Mouse (Mus musculus) liver, embryonic 12.5 days (tissue): ENCODE data around the gene Gpbar1. TPM values are rescaled to one million over a fixed set of nuclear protein-coding genes. Genes with fewer than 3 reads are reported as not detected.
"Not testable (repeated sequence)": the region's sequence is repeated elsewhere in the genome, so short reads cannot be mapped to it uniquely, and the experiment has no call there.

Experiments used
- ATAC-seq: fragments of 200-750 bp; cut with Nextera tagmentation; 2 replicates; pipeline ENCODE4 v1.8.0; 2017; ENCODE audit warnings: moderate number of reproducible peaks, mild to moderate bottlenecking, moderate library complexity
- H3K27ac ChIP-seq: fragments of 300-500 bp; sonication (generic); 2 replicates; pipeline ENCODE4 v1.5.1; 2016; ENCODE audit warnings: mild to moderate bottlenecking
- H3K27me3 ChIP-seq: fragments of 300-500 bp; sonication (generic); replicated peaks from 2 replicates; pipeline ENCODE4 v1.6.1; 2016; ENCODE audit warnings: mild to moderate bottlenecking, moderate library complexity
- H3K36me3 ChIP-seq: fragments of 300-500 bp; sonication (generic); 2 replicates; pipeline ENCODE4 v1.6.1; 2016; ENCODE audit warnings: mild to moderate bottlenecking, moderate library complexity
- H3K4me1 ChIP-seq: fragments of 300-500 bp; sonication (generic); 2 replicates; pipeline ENCODE4 v1.6.1; 2016
- H3K4me2 ChIP-seq: fragments of 300-500 bp; sonication (generic); 2 replicates; pipeline ENCODE4 v1.6.1; 2016; ENCODE audit warnings: mild to moderate bottlenecking, moderate library complexity
- H3K4me3 ChIP-seq: fragments of 300-500 bp; sonication (generic); 2 replicates; pipeline ENCODE4 v1.5.1; 2016; ENCODE audit warnings: mild to moderate bottlenecking, moderate library complexity
- H3K9ac ChIP-seq: fragments of 300-500 bp; sonication (generic); 2 replicates; pipeline ENCODE4 v1.6.1; 2016; ENCODE audit warnings: mild to moderate bottlenecking, moderate library complexity
- H3K9me3 ChIP-seq: fragments of 300-500 bp; sonication (generic); replicated peaks from 2 replicates; pipeline ENCODE4 v1.6.1; 2016; ENCODE audit warnings: mild to moderate bottlenecking, moderate library complexity
- WGBS: fragments of 180-500 bp; shearing (Covaris S2); methylation state at CpG from one replicate; pipeline ENCODE4 v1.1.7; 2016; ENCODE audit not compliant: insufficient replicate concordance; 5-methylcytosine and 5-hydroxymethylcytosine counted together
- polyA plus RNA-seq: library from polyadenylated mRNA; unstranded; fragments of >200 nt; fragmentation: Nextera tagmentation; extraction: Ambion mirVana; gene quantifications from 2 replicates; pipeline ENCODE4 v1.2.1, GENCODE M21; 2016

Gene Gpbar1
- polyA plus RNA-seq, 1 experiment from 2014 or later, result 1.2 TPM

DNA sequence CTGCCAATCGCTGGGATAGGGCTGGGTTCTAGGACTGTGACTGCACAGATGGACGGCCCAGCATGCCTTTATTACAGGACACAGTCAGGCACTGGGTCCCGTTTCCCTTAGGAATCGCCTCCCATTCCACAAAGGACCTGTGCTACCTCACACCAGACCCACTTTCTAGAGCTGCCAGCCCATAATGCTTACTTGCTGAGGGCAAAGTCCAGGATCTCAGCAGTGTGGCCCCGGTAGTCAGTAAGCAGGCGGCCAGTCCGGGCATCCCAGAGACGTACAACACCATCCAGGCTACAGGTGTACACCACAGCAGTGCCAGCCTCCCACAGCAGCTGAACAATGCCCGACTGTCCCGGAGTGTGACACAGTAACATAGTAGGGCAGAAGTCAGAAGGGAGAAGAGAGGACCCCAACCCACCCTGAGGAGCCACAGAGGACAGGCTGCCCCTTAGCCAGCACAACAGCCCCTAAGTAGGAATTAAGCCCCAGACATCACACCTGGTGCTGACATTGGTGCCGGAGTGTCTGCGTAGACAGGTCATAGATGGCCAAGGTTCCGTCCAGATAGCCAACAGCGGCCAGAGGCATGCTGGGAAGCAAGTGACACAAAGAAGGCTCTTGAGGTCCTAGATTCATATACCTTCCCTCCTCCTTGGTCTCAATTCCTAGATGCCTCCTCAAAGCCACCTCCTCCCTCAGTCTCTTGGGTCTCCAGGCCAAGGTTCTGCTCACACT, 2.4 kb downstream of the Gpbar1 start:
- H3K36me3 ChIP-seq, result peaks cover 49% of the 10 kb centered on the region
- no peaks in the 10 kb centered on the region for H3K9me3 ChIP-seq
- peaks cover 12% of the 10 kb centered on the region; the same call in 1 of the 2 replicates for H3K27me3 ChIP-seq
- no peak overlapping the region for H3K27ac ChIP-seq
- no peak for ATAC-seq
- H3K4me3 ChIP-seq, result no peak overlapping the region
- WGBS, result 78% methylated on average over 14 of the region's 14 CpGs
- H3K9ac ChIP-seq, result no peak overlapping the region
- no peak overlapping the region for H3K4me2 ChIP-seq
- peaks cover 40% of the 10 kb centered on the region for H3K4me1 ChIP-seq

DNA sequence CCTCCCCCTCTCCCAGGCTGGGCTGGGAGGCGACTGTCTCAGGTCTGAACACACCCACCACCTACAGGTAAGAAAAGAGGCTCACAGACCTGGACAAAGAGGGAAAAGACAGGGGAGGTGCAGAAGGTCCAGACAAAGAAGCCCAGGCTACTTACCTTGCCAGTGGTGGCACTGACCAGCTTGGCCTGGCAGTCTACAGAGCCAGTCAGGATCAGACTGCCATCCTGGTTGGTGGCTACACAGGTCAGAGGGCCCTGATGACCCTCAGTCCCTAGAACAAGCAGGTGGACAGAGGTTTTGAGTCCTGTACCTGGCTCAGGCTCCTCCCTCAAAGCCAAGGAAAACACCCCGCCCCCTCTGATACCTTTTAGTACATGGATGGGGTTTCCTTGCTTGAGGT, 3.0 kb downstream of the Gpbar1 start:
- H3K27me3 ChIP-seq, result 0 out of 2 replicates have a peak, but pooled peaks cover 8% of the 10 kb centered on the region
- no peaks in the 10 kb centered on the region for H3K9me3 ChIP-seq
- peaks cover 50% of the 10 kb centered on the region for H3K36me3 ChIP-seq
- ATAC-seq, result no peak
- WGBS, result 62% methylated on average over 2 of the region's 2 CpGs
- peaks cover 44% of the 10 kb centered on the region for H3K4me1 ChIP-seq
- no peak overlapping the region for H3K27ac ChIP-seq
- no peak overlapping the region for H3K9ac ChIP-seq
- H3K4me3 ChIP-seq, result no peak overlapping the region
- H3K4me2 ChIP-seq, result no peak overlapping the region

DNA sequence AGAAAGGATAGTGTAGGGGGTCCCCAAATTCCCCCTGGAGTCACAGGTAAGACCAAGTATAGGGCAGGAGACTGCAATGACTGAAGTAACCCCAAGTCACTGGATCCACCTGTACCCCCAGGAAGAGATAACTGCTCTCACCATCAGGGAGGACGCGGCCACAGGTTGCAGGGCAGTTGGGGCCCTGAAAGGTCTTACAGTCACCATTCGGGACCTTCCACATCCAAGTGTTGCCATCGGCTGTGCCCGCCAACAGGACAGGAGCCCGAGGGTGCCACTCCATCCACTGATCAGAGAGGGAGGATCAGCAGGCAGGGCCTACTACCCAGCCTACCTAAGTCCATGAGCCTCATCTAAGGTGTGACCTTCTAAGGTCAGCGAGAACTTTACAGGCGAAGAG, 3.5 kb downstream of the Gpbar1 start:
- Histone ChIP-seq H3K4me3 (no peak overlapping the region), H3K4me1 (peaks cover 50% of the 10 kb centered on the region), H3K27ac (no peak overlapping the region), H3K9ac (no peak overlapping the region), H3K9me3 (no peaks in the 10 kb centered on the region), H3K4me2 (no peak overlapping the region), H3K27me3 (0 out of 2 replicates have a peak, but pooled peaks cover 7% of the 10 kb centered on the region), H3K36me3 (peaks cover 54% of the 10 kb centered on the region)
- WGBS, result 89% methylated on average over 8 of the region's 8 CpGs
- ATAC-seq, result no peak

DNA sequence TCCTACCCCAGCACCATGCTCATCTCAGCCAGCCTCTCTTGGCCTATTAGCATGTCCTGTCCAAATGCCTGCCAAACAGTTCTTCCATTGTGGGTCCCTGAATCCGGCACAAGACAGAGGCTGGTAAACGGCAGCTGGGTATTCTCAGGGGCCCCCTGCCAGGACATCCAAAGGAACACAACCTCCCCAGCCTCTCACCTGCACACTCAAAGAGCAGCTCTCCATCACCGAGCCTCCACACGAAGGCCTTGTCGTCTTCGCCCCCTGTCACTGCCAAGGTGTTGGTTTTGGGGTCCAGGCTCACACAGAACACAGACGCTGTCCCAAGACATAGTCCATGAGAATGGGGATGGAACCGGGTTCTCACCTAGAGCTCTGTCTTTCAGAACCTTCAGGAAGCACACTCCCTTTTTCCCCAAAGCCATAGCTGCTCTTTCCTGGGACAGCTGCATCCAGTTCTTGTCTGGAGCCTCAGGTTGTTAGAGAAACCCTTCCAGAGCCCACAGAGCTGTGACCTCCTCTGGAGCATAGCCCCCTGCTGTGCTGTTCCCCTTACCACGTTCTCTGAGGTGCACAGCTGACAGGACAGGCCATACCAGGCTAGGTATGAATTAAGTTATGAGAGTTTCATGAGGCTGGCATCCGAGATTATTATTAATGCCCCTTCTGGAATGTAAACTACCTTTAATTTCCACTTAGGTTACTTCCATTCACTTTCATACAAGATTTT, 4.7 kb downstream of the Gpbar1 start:
- Histone ChIP-seq H3K4me3 (peak overlapping the region; percentile 70; the same call in 1 of the 2 replicates), H3K36me3 (peaks cover 57% of the 10 kb centered on the region), H3K27ac (no peak overlapping the region)

DNA sequence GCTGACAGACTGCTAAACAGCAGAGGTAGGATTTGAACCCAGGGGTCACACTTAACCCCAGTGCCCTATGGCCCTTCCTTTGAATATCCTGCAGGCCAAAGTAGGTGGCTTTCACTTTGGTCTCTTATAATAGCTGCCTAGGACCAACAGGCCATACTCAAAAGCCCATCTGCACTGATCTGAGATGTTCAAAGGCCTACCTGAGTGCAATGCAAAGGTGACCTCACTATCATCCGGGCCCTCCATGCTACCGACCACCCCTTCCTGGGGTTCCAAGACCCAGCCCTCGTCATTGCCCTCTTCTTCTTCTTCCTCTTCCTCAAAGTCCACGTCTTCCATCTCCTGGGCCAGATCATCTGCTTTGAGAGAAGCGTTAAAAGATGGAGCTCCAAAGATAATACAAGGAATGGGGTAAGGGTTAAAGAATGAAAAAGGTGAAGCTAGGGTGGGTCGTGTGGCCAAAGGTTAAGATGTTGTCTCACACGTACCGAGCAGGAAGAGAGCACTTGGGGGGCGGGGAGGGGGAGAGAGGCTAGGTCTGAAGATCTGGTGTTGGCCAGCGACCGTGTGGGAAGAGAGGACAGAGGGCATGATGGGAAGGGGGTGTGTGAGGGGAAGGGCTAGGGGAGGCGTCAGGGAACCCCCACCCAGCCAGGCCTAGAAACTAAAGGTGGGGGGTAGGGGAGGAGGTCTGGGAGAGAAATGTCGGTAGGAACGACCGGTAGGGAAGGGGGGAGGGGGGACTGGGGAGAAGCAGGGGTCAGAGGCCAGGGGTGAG, 5.5 kb downstream of the Gpbar1 start:
- peak; percentile 20 for ATAC-seq
- peaks cover 57% of the 10 kb centered on the region for H3K36me3 ChIP-seq
- WGBS, result 8% methylated on average over 15 of the region's 15 CpGs

More for the DNA sequence above, 4.7 kb downstream of the Gpbar1 start:
- WGBS, result 82% methylated on average over 10 of the region's 10 CpGs
- Histone ChIP-seq H3K9ac (no peak overlapping the region), H3K9me3 (no peaks in the 10 kb centered on the region), H3K4me1 (peaks cover 51% of the 10 kb centered on the region), H3K27me3 (0 out of 2 replicates have a peak, but pooled peaks cover 3% of the 10 kb centered on the region), H3K4me2 (peak overlapping the region; percentile 95)
- ATAC-seq, result no peak

DNA sequence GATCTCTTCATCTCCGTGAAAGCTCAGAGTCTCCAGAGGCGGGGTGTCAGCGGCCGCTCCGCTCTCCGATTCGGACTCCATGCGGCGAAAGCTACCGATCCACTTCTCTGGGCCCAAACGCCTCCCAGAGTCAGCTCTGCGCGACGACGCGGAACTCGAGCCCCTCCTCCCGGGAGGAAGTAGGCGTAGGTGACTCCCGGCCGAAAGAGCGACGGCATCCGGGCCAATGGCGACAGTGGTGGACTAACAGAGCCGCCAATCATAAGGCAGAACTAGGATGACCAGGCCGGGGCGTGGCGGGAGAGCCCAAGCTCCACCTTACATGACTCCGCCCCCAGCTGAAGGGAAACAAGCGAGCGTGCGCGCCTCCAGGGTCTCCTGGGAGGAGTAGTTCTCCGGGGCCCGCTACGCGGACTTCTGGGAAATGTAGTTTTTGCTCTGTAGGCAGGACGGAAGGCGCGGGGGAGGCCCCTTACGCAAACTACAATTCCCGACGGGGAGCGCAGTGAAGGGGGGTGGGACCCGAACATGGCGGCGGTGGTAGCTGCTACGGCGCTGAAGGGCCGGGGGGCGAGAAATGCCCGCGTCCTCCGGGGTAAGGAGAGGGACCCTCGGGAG, 6.3 kb downstream of the Gpbar1 start, which contains the start of the genes Aamp and Pnkd:
Aamp (minus strand) TSS at position 196 of the 618 bp plus-strand sequence.
Pnkd (plus strand) TSS at position 388 of the 618 bp plus-strand sequence.
- peak within 1 kb of the TSS; percentile 78 for H3K9ac ChIP-seq
- WGBS, result under 1% methylated on average over 56 of the region's 56 CpGs
- peak within 1 kb of the TSS; percentile 95 for H3K4me2 ChIP-seq
- H3K27ac ChIP-seq, result peak within 1 kb of the TSS; percentile 80
- peaks cover 57% of the 10 kb centered on the region for H3K36me3 ChIP-seq
- H3K4me3 ChIP-seq, result peak within 1 kb of the TSS; percentile 70
- H3K27me3 ChIP-seq, result no peaks in the 10 kb centered on the region
- ATAC-seq, result peak; percentile 94
- H3K4me1 ChIP-seq, result peaks cover 60% of the 10 kb centered on the region
- H3K9me3 ChIP-seq, result no peaks in the 10 kb centered on the region

More for the DNA sequence above, 5.5 kb downstream of the Gpbar1 start:
- peak overlapping the region; percentile 80 for H3K27ac ChIP-seq
- no peaks in the 10 kb centered on the region for H3K9me3 ChIP-seq
- H3K4me3 ChIP-seq, result peak overlapping the region; percentile 70
- peak overlapping the region; percentile 95 for H3K4me2 ChIP-seq
- peak overlapping the region; percentile 78 for H3K9ac ChIP-seq
- peaks cover 54% of the 10 kb centered on the region for H3K4me1 ChIP-seq
- 0 out of 2 replicates have a peak, but pooled peaks cover 1% of the 10 kb centered on the region for H3K27me3 ChIP-seq

DNA sequence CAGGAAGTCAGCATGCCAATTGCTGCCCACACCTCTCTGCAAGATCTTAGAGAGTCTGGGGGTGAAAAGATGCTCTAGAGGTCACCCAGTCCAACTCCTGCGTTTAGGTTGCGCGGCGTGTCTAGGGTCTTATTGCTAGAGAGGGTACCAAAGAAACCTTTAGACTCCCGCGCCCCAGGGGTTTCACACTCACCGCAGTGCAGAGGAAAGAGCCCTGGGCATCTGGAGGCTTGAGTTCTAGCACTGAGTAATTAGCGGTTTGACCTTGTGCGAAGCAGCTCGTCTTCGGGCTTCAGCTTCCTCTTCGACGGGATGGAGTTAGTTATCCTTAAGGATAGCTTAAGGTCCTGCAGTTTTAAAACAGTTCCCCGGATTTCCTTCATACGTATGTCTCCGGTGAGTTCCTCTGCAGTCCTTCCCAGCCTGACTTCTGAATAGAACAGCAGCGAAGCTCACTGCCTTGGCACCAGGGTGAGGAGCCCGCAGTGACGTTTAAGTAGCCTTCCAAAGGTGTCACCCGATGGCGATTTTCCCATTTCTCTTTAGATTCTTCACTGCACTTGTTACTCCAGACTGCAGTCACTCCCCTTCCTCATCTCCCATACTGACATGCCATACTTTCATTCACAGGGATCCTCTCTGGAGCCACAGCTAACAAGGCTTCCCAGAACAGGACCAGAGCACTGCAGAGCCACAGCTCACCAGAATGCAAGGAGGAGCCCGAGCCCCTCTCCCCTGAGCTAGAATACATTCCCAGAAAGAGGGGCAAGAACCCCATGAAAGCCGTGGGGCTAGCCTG, 7.1 kb downstream of the Gpbar1 start:
- peak overlapping the region; percentile 13 for H3K27ac ChIP-seq
- 3% methylated on average over 23 of the region's 23 CpGs for WGBS
- H3K9ac ChIP-seq, result peak overlapping the region; percentile 77
- peak overlapping the region; percentile 72 for H3K4me2 ChIP-seq
- no peak for ATAC-seq
- H3K4me1 ChIP-seq, result peaks cover 62% of the 10 kb centered on the region
- H3K36me3 ChIP-seq, result peaks cover 57% of the 10 kb centered on the region
- H3K9me3 ChIP-seq, result no peaks in the 10 kb centered on the region
- H3K27me3 ChIP-seq, result no peaks in the 10 kb centered on the region
- H3K4me3 ChIP-seq, result peak overlapping the region; percentile 70

DNA sequence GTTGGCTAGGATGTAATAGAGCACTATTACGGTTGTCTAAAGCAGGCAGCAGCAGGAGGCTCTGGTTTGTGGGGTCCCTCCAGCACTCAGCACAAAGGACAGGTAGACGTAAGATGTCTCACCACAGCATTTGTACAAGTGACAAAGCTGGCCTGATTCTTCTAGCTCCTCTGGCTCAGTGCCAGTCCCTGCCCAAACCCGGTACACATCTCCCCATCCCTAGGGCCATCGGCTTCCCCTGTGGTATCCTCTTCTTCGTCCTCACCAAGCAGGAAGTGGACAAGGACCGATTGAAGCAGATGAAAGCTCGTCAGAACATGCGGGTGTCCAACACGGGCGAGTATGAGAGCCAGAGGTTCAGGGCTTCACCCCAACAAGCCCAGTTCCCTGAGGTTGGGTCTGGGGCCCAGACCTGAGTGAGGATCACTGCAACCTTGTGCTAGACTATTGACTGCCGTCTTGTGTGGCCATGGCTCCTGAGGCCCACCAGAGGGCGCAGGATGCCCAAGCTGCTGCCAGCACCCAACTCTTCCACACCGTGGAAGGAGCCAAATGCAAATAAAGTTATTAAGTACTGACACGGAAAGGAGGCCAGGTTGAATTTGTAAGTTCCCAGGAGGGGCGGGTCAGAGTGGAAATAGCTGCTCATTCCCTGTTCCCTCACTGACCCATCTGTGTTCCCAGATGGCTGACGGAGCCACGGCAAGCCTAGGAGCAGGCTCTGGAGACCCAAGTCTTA, 8.7 kb downstream of the Gpbar1 start:
- not testable (repeated sequence) for H3K4me3 ChIP-seq, H3K9ac ChIP-seq, H3K27me3 ChIP-seq, ATAC-seq, H3K27ac ChIP-seq, H3K9me3 ChIP-seq, H3K4me2 ChIP-seq
- WGBS, result 52% methylated on average over 16 of the region's 17 CpGs
- Histone ChIP-seq H3K4me1 (peaks cover 70% of the 10 kb centered on the region), H3K36me3 (peaks cover 57% of the 10 kb centered on the region)

DNA sequence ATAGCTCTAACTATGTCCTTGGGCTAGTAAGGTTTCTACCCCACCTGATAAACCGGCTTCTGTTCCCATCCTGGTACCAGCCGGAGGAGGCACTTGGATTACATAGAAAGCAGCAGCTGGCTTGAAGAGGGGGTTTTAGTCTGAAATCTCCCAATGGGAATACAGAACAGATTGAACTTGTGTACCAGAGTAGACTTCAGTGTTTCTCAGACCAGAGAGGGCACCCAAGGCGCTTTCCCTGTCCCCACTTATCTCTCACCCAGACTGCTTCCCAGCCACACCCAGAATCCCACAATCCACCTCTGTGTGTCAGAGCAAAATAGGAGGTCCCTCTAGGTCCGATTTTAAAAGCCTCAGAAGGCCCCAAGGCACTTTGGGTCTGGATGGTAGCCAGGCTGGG, 10.0 kb downstream of the Gpbar1 start:
- H3K4me2 ChIP-seq, result no peak overlapping the region
- no peak overlapping the region for H3K9ac ChIP-seq
- H3K4me1 ChIP-seq, result peaks cover 64% of the 10 kb centered on the region
- H3K27ac ChIP-seq, result peak overlapping the region; percentile 18; the same call in 1 of the 2 replicates
- H3K4me3 ChIP-seq, result no peak overlapping the region
- no peaks in the 10 kb centered on the region for H3K9me3 ChIP-seq
- peaks cover 57% of the 10 kb centered on the region for H3K36me3 ChIP-seq
- H3K27me3 ChIP-seq, result no peaks in the 10 kb centered on the region
- ATAC-seq, result no peak
- WGBS, result 67% methylated on average over 4 of the region's 4 CpGs

DNA sequence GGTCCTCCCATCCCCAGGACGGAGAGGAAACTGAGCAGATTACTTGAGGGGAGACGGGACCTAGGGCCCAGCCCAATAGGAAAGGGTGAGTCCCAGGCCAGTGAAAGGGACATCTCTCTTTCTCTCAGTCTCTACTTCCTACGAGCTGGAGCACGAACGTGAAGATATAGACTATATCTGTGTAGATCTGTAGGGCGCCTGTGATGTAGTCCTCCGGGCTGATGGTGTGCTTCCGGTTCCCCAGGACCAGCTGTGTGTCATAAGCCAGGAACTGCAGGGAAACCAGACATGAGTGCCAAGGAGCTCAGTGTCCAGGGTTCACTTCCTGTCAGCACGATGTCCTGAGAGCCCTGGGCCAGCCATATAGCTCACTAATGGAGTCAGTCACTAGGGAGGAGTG, 10.9 kb downstream of the Gpbar1 start:
- Histone ChIP-seq H3K9me3 (no peaks in the 10 kb centered on the region), H3K4me2 (no peak overlapping the region), H3K4me1 (peaks cover 65% of the 10 kb centered on the region), H3K27ac (peak overlapping the region; percentile 18; the same call in 1 of the 2 replicates), H3K4me3 (no peak overlapping the region), H3K27me3 (no peaks in the 10 kb centered on the region), H3K36me3 (peaks cover 65% of the 10 kb centered on the region), H3K9ac (no peak overlapping the region; the same call in 1 of the 2 replicates)
- 77% methylated on average over 9 of the region's 9 CpGs for WGBS
- ATAC-seq, result no peak
